Mouse (Mus musculus) G1E (cell line): ENCODE results near the gene Gtf3c5.
A peak's percentile ranks its signal among the peaks of the same experiment; 100 is the strongest.

Experiments
- CTCF ChIP-seq: IDR thresholded peaks from 2 replicates; pipeline ENCODE4 v1.5.1; 2012; ENCODE audit warnings: low read depth, low read length, inconsistent platforms, mixed read lengths
- GATA1 ChIP-seq: IDR thresholded peaks from 2 replicates; pipeline ENCODE4 v1.6.1; 2012; ENCODE audit warnings: borderline replicate concordance, low read length, inconsistent platforms, mixed read lengths
- GATA2 ChIP-seq: IDR thresholded peaks from 2 replicates; pipeline ENCODE4 v1.6.1; 2012; ENCODE audit warnings: low read depth, low read length, inconsistent platforms, borderline replicate concordance
- POLR2AphosphoS5 ChIP-seq: IDR thresholded peaks from 2 replicates; pipeline ENCODE4 v1.6.1; 2012; ENCODE audit warnings: low read depth, low read length, inconsistent platforms; ENCODE audit not compliant: insufficient replicate concordance
- TAL1 ChIP-seq: conservative IDR thresholded peaks from 2 replicates; pipeline ENCODE4 v1.6.1; 2012; ENCODE audit warnings: low read depth, low read length, inconsistent platforms, mixed read lengths

GRCm38 (mm10) chr2:28596021-28596420 is 12.5 kb upstream of the Gtf3c5 start:
- no peak for TF ChIP-seq POLR2AphosphoS5
- no peak for TF ChIP-seq CTCF
- no peak for TF ChIP-seq GATA1
- peak; percentile 93 for TF ChIP-seq TAL1
- no peak for TF ChIP-seq GATA2
